Mouse (Mus musculus) heart, embryonic 15.5 days (tissue): ENCODE data around the gene Nol6. TPM values are rescaled to one million over a fixed set of nuclear protein-coding genes. Genes with fewer than 3 reads are reported as not detected.

Experiments used
- ATAC-seq: fragments of 200-750 bp; cut with Nextera tagmentation; replicated peaks from 2 replicates; pipeline ENCODE4 v1.8.0; 2017; ENCODE audit warnings: low read depth, moderate TSS enrichment; ENCODE audit not compliant: insufficient number of reproducible peaks, insufficient read depth, low FRiP score
- H3K27ac ChIP-seq: fragments of 300-500 bp; sonication (generic); 2 replicates; pipeline ENCODE4 v1.5.1; 2015; ENCODE audit warnings: mild to moderate bottlenecking, inconsistent platforms
- H3K27me3 ChIP-seq: fragments of 300-500 bp; sonication (generic); 2 replicates; pipeline ENCODE4 v1.6.1; 2015; ENCODE audit warnings: inconsistent platforms
- H3K36me3 ChIP-seq: fragments of 300-500 bp; sonication (generic); 2 replicates; pipeline ENCODE4 v1.6.1; 2015; ENCODE audit warnings: mild to moderate bottlenecking, inconsistent platforms
- H3K4me1 ChIP-seq: fragments of 300-500 bp; sonication (generic); replicated peaks from 2 replicates; pipeline ENCODE4 v1.6.1; 2015; ENCODE audit warnings: inconsistent platforms
- H3K4me2 ChIP-seq: fragments of 300-500 bp; sonication (generic); 2 replicates; pipeline ENCODE4 v1.6.1; 2015; ENCODE audit warnings: inconsistent platforms, mild to moderate bottlenecking, moderate library complexity
- H3K4me3 ChIP-seq: fragments of 300-500 bp; sonication (generic); 2 replicates; pipeline ENCODE4 v1.5.1; 2015; ENCODE audit warnings: mild to moderate bottlenecking, inconsistent platforms
- H3K9ac ChIP-seq: fragments of 300-500 bp; sonication (generic); 2 replicates; pipeline ENCODE4 v1.6.1; 2015; ENCODE audit warnings: mild to moderate bottlenecking, inconsistent platforms
- H3K9me3 ChIP-seq: fragments of 300-500 bp; sonication (generic); replicated peaks from 2 replicates; pipeline ENCODE4 v1.6.1; 2016; ENCODE audit warnings: inconsistent platforms
- WGBS: fragments of 180-500 bp; shearing (Covaris S2); methylation state at CpG from one replicate; pipeline ENCODE4 v1.1.7; 2015; ENCODE audit warnings: mixed read lengths; 5-methylcytosine and 5-hydroxymethylcytosine counted together
- polyA plus RNA-seq: library from polyadenylated mRNA; unstranded; fragments of >200 nt; fragmentation: Nextera tagmentation; extraction: Ambion mirVana; gene quantifications from 2 replicates; pipeline ENCODE4 v1.2.1, GENCODE M21; 2015

Gene Nol6
- polyA plus RNA-seq, 1 experiment from 2014 or later: 12.8 TPM

GRCm38 (mm10) chr4:41078726-41079125, 45.5 kb downstream of the Nol6 start:
- H3K4me1 ChIP-seq: no peaks in the 10 kb centered on the region
- ATAC-seq: no peak
- no peaks in the 10 kb centered on the region for H3K9me3 ChIP-seq
- H3K36me3 ChIP-seq: no peaks in the 10 kb centered on the region
- no peaks in the 10 kb centered on the region for H3K27me3 ChIP-seq
- H3K9ac ChIP-seq: no peak overlapping the region
- H3K4me2 ChIP-seq: no peak overlapping the region
- H3K27ac ChIP-seq: no peak overlapping the region
- 40% methylated on average over 6 of the region's 6 CpGs for WGBS
- H3K4me3 ChIP-seq: no peak overlapping the region

- no peaks in the 10 kb centered on the region for H3K4me1 ChIP-seq
- H3K4me2 ChIP-seq: no peak overlapping the region
- no peaks in the 10 kb centered on the region for H3K36me3 ChIP-seq
- H3K4me3 ChIP-seq: no peak overlapping the region
- H3K27me3 ChIP-seq: no peaks in the 10 kb centered on the region
- no peak for ATAC-seq
- H3K9ac ChIP-seq: no peak overlapping the region
- no peak overlapping the region for H3K27ac ChIP-seq
- WGBS: 57% methylated on average over 6 of the region's 6 CpGs
- no peaks in the 10 kb centered on the region for H3K9me3 ChIP-seq
These were observed 49.8 kb downstream of the Nol6 start for GRCm38 (mm10) chr4:41074461-41074860.

- H3K9ac ChIP-seq: no peak overlapping the region
- H3K4me3 ChIP-seq: no peak overlapping the region
- no peak for ATAC-seq
- no peaks in the 10 kb centered on the region for H3K27me3 ChIP-seq
- H3K36me3 ChIP-seq: no peaks in the 10 kb centered on the region
- no peak overlapping the region for H3K4me2 ChIP-seq
- no peaks in the 10 kb centered on the region for H3K9me3 ChIP-seq
- no peaks in the 10 kb centered on the region for H3K4me1 ChIP-seq
- 75% methylated on average over 12 of the region's 12 CpGs for WGBS
- no peak overlapping the region for H3K27ac ChIP-seq
These were observed 51.0 kb downstream of the Nol6 start for GRCm38 (mm10) chr4:41073008-41073817.

- H3K9me3 ChIP-seq: no peaks in the 10 kb centered on the region
- no peak overlapping the region for H3K4me2 ChIP-seq
- WGBS: 73% methylated on average over 14 of the region's 14 CpGs
- H3K27ac ChIP-seq: no peak overlapping the region
- no peaks in the 10 kb centered on the region for H3K27me3 ChIP-seq
- ATAC-seq: no peak
- no peak overlapping the region for H3K4me3 ChIP-seq
- no peaks in the 10 kb centered on the region for H3K36me3 ChIP-seq
- no peaks in the 10 kb centered on the region for H3K4me1 ChIP-seq
- H3K9ac ChIP-seq: no peak overlapping the region
These were observed 52.5 kb downstream of the Nol6 start for GRCm38 (mm10) chr4:41071500-41072429.

GRCm38 (mm10) chr4:41065196-41065595, 59.1 kb downstream of the Nol6 start:
- H3K27ac ChIP-seq: no peak overlapping the region
- no peaks in the 10 kb centered on the region for H3K27me3 ChIP-seq
- ATAC-seq: no peak
- peaks cover 6% of the 10 kb centered on the region for H3K4me1 ChIP-seq
- no peak overlapping the region for H3K4me2 ChIP-seq
- H3K9me3 ChIP-seq: no peaks in the 10 kb centered on the region
- H3K9ac ChIP-seq: no peak overlapping the region
- H3K36me3 ChIP-seq: no peaks in the 10 kb centered on the region
- 69% methylated on average over 4 of the region's 4 CpGs for WGBS
- no peak overlapping the region for H3K4me3 ChIP-seq

Other genes starting within 250 kb of the Nol6 start
- 4.8 and 8.2 TPM in 2 replicates for gene Spink4, start 204.4 kb downstream of the Nol6 start, polyA plus RNA-seq
- 179 and 181 TPM in 2 replicates for gene Bag1, start 176.2 kb downstream of the Nol6 start, polyA plus RNA-seq
- 73.8 and 73.9 TPM in 2 replicates for gene Chmp5, start 176.0 kb downstream of the Nol6 start, polyA plus RNA-seq
- gene Nfx1, start 153.5 kb downstream of the Nol6 start, polyA plus RNA-seq: 45.2 and 57.4 TPM in 2 replicates
- gene Aqp7, start 76.3 kb downstream of the Nol6 start, polyA plus RNA-seq: 0.44 and 0.87 TPM in 2 replicates
- gene Aqp3, start 26.3 kb downstream of the Nol6 start, polyA plus RNA-seq: 0.49 and 3.1 TPM in 2 replicates
- gene Ube2r2, start 11.3 kb upstream of the Nol6 start, polyA plus RNA-seq: 70.6 and 73.1 TPM in 2 replicates
- gene Ubap2, start 150.7 kb upstream of the Nol6 start, polyA plus RNA-seq: 47.0 and 58.1 TPM in 2 replicates
- 50.2 and 57.2 TPM in 2 replicates for gene Dcaf12, start 190.4 kb upstream of the Nol6 start, polyA plus RNA-seq
- gene Ubap1, start 224.5 kb upstream of the Nol6 start, polyA plus RNA-seq: 43.4 and 45.7 TPM in 2 replicates